Mouse (Mus musculus) forebrain, embryonic 16.5 days (tissue): Measurements from ENCODE around the gene Fam131a. TPM values are rescaled to one million over a fixed set of nuclear protein-coding genes. Genes with fewer than 3 reads are reported as not detected.

ENCODE experiments used
- ATAC-seq: fragments of 200-750 bp; cut with Nextera tagmentation; 2 replicates; pipeline ENCODE4 v1.8.0; 2017; ENCODE audit warnings: mild to moderate bottlenecking, moderate library complexity
- H3K27ac ChIP-seq: fragments of 300-500 bp; sonication (generic); 2 replicates; pipeline ENCODE4 v1.5.1; 2014; ENCODE audit warnings: low read length, control low read depth
- H3K27me3 ChIP-seq: fragments of 300-500 bp; sonication (generic); replicated peaks from 2 replicates; pipeline ENCODE4 v1.6.1; 2014; ENCODE audit warnings: low read length; ENCODE audit not compliant: control insufficient read depth, insufficient read depth
- H3K36me3 ChIP-seq: fragments of 300-500 bp; sonication (generic); 2 replicates; pipeline ENCODE4 v1.6.1; 2014; ENCODE audit not compliant: control insufficient read depth, insufficient read depth
- H3K4me1 ChIP-seq: fragments of 300-500 bp; sonication (generic); replicated peaks from 2 replicates; pipeline ENCODE4 v1.6.1; 2014; ENCODE audit warnings: low read length; ENCODE audit not compliant: control insufficient read depth, insufficient read depth
- H3K4me2 ChIP-seq: fragments of 300-500 bp; sonication (generic); 2 replicates; pipeline ENCODE4 v1.6.1; 2014; ENCODE audit warnings: mild to moderate bottlenecking, low read length, control low read depth
- H3K4me3 ChIP-seq: fragments of 300-500 bp; sonication (generic); replicated peaks from 2 replicates; pipeline ENCODE4 v1.5.1; 2014; ENCODE audit warnings: mild to moderate bottlenecking, low read length, control low read depth
- H3K9ac ChIP-seq: fragments of 300-500 bp; sonication (generic); replicated peaks from 2 replicates; pipeline ENCODE4 v1.6.1; 2014; ENCODE audit warnings: low read depth, low read length, control low read depth
- H3K9me3 ChIP-seq: fragments of 300-500 bp; sonication (generic); 2 replicates; pipeline ENCODE4 v1.6.1; 2016; ENCODE audit warnings: low read length; ENCODE audit not compliant: control insufficient read depth
- WGBS: fragments of 180-500 bp; shearing (Covaris S2); extraction: QIAGEN DNeasy Blood & Tissue Kit; methylation state at CpG from one replicate; pipeline ENCODE4 v1.1.7; 2014; 5-methylcytosine and 5-hydroxymethylcytosine counted together
- polyA plus RNA-seq: library from polyadenylated mRNA; unstranded; fragments of >200 nt; fragmentation: Nextera tagmentation; extraction: Ambion mirVana; gene quantifications from 2 replicates; pipeline ENCODE4 v1.2.1, GENCODE M21; 2015

Fam131a gene
- polyA plus RNA-seq, 1 experiment from 2014 or later, result 65.3 TPM

DNA sequence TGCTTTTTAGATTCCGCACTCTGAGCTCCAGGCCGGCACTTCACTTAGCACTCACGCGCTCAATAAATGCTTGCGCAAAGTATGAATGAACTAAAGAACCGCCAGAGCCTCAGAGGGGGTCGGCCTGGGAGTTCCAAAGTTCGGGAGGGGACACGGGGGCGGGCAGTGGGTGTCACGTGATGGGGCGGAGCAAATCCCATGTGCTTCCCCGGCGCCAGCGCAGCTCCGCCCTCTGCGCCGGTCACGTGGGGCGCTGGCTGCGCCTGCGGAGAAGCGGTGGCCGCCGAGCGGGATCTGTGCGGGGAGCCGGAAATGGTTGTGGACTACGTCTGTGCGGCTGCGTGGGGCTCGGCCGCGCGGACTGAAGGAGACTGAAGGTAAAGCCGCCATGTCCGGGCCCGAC lies 20.5 kb upstream of the Fam131a start:
- Histone ChIP-seq H3K9ac (peak overlapping the region; percentile 90), H3K27me3 (no peaks in the 10 kb centered on the region), H3K36me3 (peaks cover 8% of the 10 kb centered on the region), H3K9me3 (no peaks in the 10 kb centered on the region), H3K4me1 (peaks cover 21% of the 10 kb centered on the region), H3K4me2 (peak overlapping the region; percentile 75), H3K27ac (peak overlapping the region; percentile 80), H3K4me3 (peak overlapping the region; percentile 76)
- WGBS, result 0% methylated on average over 25 of the region's 38 CpGs
- peak; percentile 97 for ATAC-seq

DNA sequence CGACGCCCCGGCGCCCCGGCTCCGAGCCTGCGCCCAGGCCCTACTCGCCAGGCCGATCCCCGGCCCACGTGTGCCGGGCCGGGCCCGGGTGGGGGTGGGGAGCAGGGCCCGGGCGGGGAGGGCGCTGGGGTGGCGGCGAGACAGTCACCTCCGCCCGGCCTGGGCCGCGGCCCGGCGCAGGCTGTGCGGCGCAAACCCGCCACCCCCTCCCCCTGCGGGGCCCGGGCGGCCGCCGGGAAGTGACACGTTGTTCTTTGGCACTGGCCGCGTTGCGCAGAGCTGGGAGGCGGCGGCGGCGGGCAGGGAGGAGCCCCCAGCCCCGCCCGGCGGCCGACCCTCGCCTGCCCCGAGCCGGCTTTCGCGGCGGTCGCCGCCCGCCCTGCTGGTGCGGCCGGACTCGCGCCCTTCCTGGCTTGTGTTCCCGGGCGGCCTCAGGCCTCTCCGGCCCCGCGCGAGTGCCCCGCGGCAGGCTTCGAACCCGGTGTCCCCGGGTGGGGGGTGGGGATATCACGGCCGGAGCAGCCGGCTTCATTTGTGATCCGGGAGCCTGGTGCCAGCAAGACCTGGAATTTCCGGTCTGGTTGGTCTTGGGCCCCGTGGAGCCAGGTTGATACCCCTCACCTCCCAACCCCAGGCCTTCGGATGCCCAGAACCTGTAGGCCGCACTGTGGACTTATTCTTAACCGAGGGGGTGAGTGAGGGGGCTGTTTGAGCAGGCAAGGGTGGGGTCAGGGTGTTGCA lies 19.9 kb upstream of the Fam131a start:
- no peaks in the 10 kb centered on the region for H3K27me3 ChIP-seq
- H3K4me2 ChIP-seq, result peak overlapping the region; percentile 71
- peak overlapping the region; percentile 90 for H3K9ac ChIP-seq
- peaks cover 13% of the 10 kb centered on the region for H3K36me3 ChIP-seq
- peak overlapping the region; percentile 80 for H3K27ac ChIP-seq
- H3K9me3 ChIP-seq, result no peaks in the 10 kb centered on the region
- 0% methylated on average over 65 of the region's 78 CpGs for WGBS
- peak overlapping the region; percentile 76 for H3K4me3 ChIP-seq
- ATAC-seq, result peak; percentile 74; the same call in 1 of the 2 replicates
- peaks cover 21% of the 10 kb centered on the region for H3K4me1 ChIP-seq

DNA sequence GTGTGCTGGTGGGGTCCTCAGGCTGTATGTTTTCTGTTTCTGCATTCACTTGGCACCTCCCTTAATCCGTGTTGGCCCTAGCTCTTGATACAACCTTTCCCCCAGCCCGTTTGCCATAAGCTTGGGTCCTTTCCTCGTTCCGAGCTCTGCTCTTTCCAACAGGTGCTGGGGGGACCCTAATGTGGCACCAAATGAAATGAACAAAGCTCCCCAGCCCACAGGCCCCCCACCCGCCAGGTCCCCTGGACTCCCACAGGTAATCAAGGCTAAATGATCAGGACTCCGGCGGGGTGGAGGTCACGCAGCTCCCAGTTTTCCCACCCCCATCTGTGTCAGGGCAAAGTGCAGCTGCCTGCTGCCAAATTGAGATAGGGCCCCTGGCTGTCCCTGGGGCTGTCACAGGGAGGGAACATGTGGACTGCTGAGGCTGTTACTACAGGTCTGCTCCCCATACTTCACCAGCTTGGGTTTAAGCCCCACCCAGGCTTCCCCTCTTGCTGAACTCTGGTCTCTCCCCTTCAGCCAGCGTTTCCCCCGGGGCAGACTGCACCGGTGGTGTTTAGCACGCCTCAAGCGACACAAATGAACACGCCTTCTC lies 19.2 kb upstream of the Fam131a start:
- Histone ChIP-seq H3K4me1 (peaks cover 21% of the 10 kb centered on the region), H3K4me3 (peak overlapping the region; percentile 76), H3K36me3 (peaks cover 17% of the 10 kb centered on the region), H3K27ac (no peak overlapping the region), H3K9me3 (no peaks in the 10 kb centered on the region), H3K9ac (peak overlapping the region; percentile 90), H3K4me2 (peak overlapping the region; percentile 71), H3K27me3 (no peaks in the 10 kb centered on the region)
- 8% methylated on average over 14 of the region's 14 CpGs for WGBS
- ATAC-seq, result no peak

DNA sequence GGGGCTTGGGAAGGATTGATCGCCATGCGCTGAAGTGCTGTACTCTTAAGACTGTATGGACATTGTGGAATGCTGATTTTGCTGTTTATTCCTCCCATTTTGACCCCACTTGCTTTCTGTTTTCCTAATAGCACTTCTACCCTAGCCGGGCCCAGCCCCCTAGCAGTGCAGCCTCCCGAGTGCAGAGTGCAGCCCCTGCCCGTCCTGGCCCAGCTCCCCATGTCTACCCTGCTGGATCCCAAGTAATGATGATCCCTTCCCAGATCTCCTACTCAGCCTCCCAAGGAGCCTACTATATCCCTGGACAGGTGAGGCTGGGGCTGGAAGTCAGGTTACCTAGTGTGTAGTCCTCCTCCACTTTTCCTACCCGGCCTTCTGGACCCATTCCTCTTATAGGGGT lies 17.8 kb upstream of the Fam131a start:
- Histone ChIP-seq H3K27me3 (no peaks in the 10 kb centered on the region), H3K4me2 (no peak overlapping the region), H3K9ac (no peak overlapping the region), H3K27ac (no peak overlapping the region), H3K4me1 (peaks cover 21% of the 10 kb centered on the region), H3K36me3 (peaks cover 26% of the 10 kb centered on the region), H3K4me3 (no peak overlapping the region), H3K9me3 (no peaks in the 10 kb centered on the region)
- no peak for ATAC-seq
- WGBS, result 89% methylated on average over 6 of the region's 6 CpGs

DNA sequence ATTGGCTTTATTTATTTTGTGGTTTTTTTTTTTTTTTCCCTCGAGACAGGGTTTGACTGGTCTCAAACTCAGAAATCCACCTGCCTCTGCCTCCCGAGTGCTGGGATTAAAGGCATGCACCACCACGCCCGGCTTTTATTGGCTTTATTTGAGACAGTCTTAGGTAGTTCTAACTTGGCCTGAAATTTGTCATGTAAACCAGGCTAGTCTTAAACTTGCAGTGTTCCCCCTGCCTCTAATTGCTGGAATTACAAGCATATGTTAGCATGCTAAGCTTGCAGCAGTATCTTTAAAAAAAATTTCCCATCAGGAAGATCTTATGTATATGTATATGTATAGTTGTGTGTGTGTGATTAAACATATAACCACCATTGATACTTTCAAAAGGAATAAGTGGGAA lies 16.3 kb upstream of the Fam131a start:
- WGBS, result 82% methylated on average over 4 of the region's 4 CpGs
- Histone ChIP-seq H3K27ac (no peak overlapping the region), H3K36me3 (peaks cover 40% of the 10 kb centered on the region), H3K9ac (no peak overlapping the region), H3K4me1 (peaks cover 21% of the 10 kb centered on the region), H3K9me3 (no peaks in the 10 kb centered on the region), H3K27me3 (no peaks in the 10 kb centered on the region), H3K4me3 (no peak overlapping the region), H3K4me2 (no peak overlapping the region)
- no peak for ATAC-seq

DNA sequence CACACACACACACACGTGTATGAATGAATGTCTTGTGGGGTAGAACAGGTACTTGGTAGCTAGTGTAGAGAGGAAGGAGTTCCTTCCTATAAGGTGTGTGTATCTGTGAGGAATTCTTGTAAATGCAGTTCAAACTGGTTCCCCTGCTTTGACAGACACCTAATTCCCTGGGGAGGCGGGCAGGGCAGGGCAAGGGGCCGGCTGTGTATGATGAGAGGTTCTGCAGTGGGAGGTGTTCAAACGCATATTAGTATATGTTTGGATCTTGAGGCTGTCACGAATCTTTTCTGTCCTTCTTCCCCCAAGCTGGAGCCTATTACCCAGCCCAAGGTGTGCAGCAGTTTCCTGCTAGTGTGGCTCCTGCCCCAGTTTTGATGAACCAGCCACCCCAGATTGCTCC lies 15.7 kb upstream of the Fam131a start:
- Histone ChIP-seq H3K27ac (no peak overlapping the region), H3K36me3 (peaks cover 47% of the 10 kb centered on the region), H3K27me3 (no peaks in the 10 kb centered on the region), H3K9me3 (no peaks in the 10 kb centered on the region), H3K4me3 (no peak overlapping the region), H3K4me1 (peaks cover 17% of the 10 kb centered on the region), H3K4me2 (no peak overlapping the region), H3K9ac (no peak overlapping the region)
- no peak for ATAC-seq
- WGBS, result 87% methylated on average over 5 of the region's 5 CpGs

DNA sequence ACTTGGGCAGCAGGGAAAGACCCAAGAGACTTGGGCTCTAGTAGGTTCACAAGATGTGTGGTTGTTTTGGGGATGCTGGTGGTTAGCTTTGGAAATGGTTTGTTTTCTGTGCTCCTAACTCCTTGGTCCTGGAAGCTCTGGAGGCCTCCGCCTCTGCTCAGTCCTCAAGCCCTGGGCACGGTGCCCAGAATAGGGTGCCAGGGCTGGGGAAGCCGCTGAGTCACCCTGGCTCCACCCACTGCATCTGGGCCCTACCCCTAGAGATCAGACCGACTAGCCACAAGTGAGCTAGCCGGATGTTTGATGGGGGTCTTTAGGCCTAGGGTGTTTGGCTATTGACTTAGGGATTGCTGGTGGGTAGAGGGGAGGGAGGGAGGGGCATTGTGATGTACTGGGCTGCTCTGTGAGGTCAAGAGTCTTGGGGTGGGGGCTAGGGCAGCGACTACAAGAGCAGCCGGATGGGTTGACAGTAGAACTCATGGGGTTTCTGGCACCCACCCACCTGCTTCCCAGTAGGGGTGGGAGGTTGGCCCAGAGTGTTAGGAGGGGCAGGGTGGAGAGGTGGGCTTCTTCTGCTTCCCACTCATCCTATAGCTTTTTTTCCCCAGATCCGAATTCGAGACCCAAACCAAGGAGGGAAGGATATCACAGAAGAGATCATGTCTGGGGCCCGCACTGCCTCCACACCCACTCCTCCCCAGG lies 14.9 kb upstream of the Fam131a start:
- 65% methylated on average over 10 of the region's 10 CpGs for WGBS

DNA sequence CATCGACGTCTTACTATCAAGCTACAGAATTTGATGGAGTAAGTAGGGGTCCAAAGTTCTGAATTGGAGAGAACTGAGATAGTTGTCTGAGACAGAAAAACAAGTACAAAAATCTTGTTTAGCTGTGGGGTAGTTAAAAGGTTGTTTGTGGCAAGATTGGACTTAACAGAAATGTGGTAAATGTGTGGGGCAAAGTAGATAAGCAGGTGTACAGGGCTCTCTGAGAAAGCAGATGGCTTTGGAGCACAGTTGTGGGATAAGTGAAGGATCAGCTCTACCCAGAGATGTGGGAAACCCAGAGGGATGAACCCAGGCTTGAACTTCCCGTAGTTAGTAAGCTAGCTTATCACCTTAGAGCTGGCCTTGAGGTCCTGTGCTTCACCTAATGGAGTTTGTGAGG lies 2.3 kb upstream of the Fam131a start:
- Histone ChIP-seq H3K36me3 (peaks cover 50% of the 10 kb centered on the region), H3K4me1 (peaks cover 25% of the 10 kb centered on the region), H3K27ac (no peak overlapping the region), H3K4me3 (no peak overlapping the region), H3K27me3 (no peaks in the 10 kb centered on the region), H3K9me3 (no peaks in the 10 kb centered on the region), H3K9ac (no peak overlapping the region), H3K4me2 (no peak overlapping the region)
- WGBS, result 93% methylated on average over 3 of the region's 3 CpGs
- ATAC-seq, result no peak

More for the DNA sequence above, 14.9 kb upstream of the Fam131a start:
- Histone ChIP-seq H3K36me3 (peaks cover 53% of the 10 kb centered on the region), H3K27ac (no peak overlapping the region), H3K4me2 (no peak overlapping the region), H3K4me1 (peaks cover 17% of the 10 kb centered on the region), H3K27me3 (no peaks in the 10 kb centered on the region), H3K4me3 (no peak overlapping the region), H3K9ac (no peak overlapping the region), H3K9me3 (no peaks in the 10 kb centered on the region)
- ATAC-seq, result no peak

DNA sequence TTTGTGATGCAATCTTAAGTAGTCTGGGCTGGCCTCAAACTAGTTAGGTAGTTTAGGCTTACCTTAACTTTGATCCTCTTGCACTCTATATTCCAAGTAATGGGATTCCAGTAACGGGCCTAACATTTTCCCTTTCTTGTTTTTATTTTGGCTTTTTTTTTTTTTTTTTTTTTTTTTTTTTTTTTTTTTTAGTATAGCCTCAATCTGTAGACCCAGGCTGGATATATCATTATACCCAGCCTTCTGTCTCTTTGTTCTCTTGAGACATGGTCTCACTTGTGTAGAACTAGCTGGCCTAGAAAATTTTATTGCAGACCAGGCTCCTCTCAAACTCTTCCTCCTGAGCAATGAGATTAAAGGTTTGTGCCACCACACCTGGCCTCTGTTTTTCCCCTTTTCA lies 1.4 kb upstream of the Fam131a start:
- H3K4me1 ChIP-seq, result peaks cover 31% of the 10 kb centered on the region
- no peak for ATAC-seq
- no peaks in the 10 kb centered on the region for H3K27me3 ChIP-seq
- no peaks in the 10 kb centered on the region for H3K9me3 ChIP-seq
- no peak overlapping the region for H3K9ac ChIP-seq
- H3K4me3 ChIP-seq, result no peak overlapping the region
- peaks cover 41% of the 10 kb centered on the region for H3K36me3 ChIP-seq
- no peak overlapping the region for H3K27ac ChIP-seq
- 75% methylated on average over 1 of the region's 1 CpGs for WGBS
- no peak overlapping the region for H3K4me2 ChIP-seq
